Mouse (Mus musculus) cortical plate, adult 2 months (tissue): ENCODE data around the gene Olfr1564.

ENCODE experiments used
- CTCF ChIP-seq: fragments of 200-500 bp; IDR thresholded peaks from 2 replicates; pipeline ENCODE4 v1.5.1; 2011; ENCODE audit warnings: mild to moderate bottlenecking, control low read depth, low read length; ENCODE audit not compliant: insufficient read depth; ENCODE audit errors: extremely low read depth
- POLR2A ChIP-seq: fragments of 200-500 bp; IDR thresholded peaks from 2 replicates; pipeline ENCODE4 v1.6.1; 2011; ENCODE audit warnings: mild to moderate bottlenecking, low read length, control low read depth; ENCODE audit not compliant: insufficient read depth; ENCODE audit errors: extremely low read depth

- TF ChIP-seq POLR2A (no peak), CTCF (no peak)
Measured at GRCm38 (mm10) chr17:33264376-33264775, 42.9 kb upstream of the Olfr1564 start, which contains the start of gene Olfr63.
